Mouse (Mus musculus) testis, adult 2 months (tissue): ENCODE data around the gene Cyp46a1. TPM values are rescaled to one million over a fixed set of nuclear protein-coding genes. Genes with fewer than 3 reads are reported as not detected.

Experiments
- H3K27ac ChIP-seq: fragments of 200-500 bp; 2 replicates; pipeline ENCODE4 v1.5.1; 2012; ENCODE audit warnings: low read depth, low read length; ENCODE audit not compliant: control insufficient read depth, insufficient read depth
- H3K27me3 ChIP-seq: fragments of 200-500 bp; 2 replicates; pipeline ENCODE4 v1.6.1; 2012; ENCODE audit warnings: mild to moderate bottlenecking, low read length, moderate library complexity; ENCODE audit not compliant: control insufficient read depth, insufficient read depth
- H3K36me3 ChIP-seq: fragments of 200-500 bp; 2 replicates; pipeline ENCODE4 v1.6.1; 2012; ENCODE audit warnings: mild to moderate bottlenecking, low read length; ENCODE audit not compliant: control insufficient read depth, insufficient read depth
- H3K4me1 ChIP-seq: fragments of 200-500 bp; 2 replicates; pipeline ENCODE4 v1.6.1; 2012; ENCODE audit warnings: low read length; ENCODE audit not compliant: control insufficient read depth, insufficient read depth
- H3K4me3 ChIP-seq: fragments of 200-500 bp; 2 replicates; pipeline ENCODE4 v1.5.1; 2012; ENCODE audit warnings: low read depth, mild to moderate bottlenecking, low read length, moderate library complexity, mixed read lengths; ENCODE audit not compliant: control insufficient read depth
- CTCF ChIP-seq: fragments of 200-500 bp; IDR thresholded peaks from 2 replicates; pipeline ENCODE4 v1.5.1; 2012; ENCODE audit warnings: low read depth, mild to moderate bottlenecking, inconsistent platforms, low read length, moderate library complexity; ENCODE audit not compliant: control insufficient read depth, insufficient read depth, insufficient replicate concordance
- POLR2A ChIP-seq: fragments of 200-500 bp; IDR thresholded peaks from 2 replicates; pipeline ENCODE4 v1.6.1; 2012; ENCODE audit warnings: low read depth, mild to moderate bottlenecking, inconsistent platforms, low read length, moderate library complexity; ENCODE audit not compliant: control insufficient read depth
- polyA plus RNA-seq: library from polyadenylated mRNA; depleted of rRNA; stranded (reverse); fragments of >200 nt; gene quantifications from 2 replicates; pipeline ENCODE4 v1.2.3, GENCODE M21; 2012

Cyp46a1 gene
- polyA plus RNA-seq, 1 experiment: 19.7 TPM

- Histone ChIP-seq H3K36me3 (no peaks in the 10 kb centered on the region), H3K27ac (no peak overlapping the region), H3K27me3 (no peaks in the 10 kb centered on the region), H3K4me3 (no peak overlapping the region), H3K4me1 (no peaks in the 10 kb centered on the region)
- TF ChIP-seq POLR2A: no peak
- no peak for TF ChIP-seq CTCF
These were observed 40.5 kb downstream of the Cyp46a1 start for GRCm38 (mm10) chr12:108374689-108375088.

GRCm38 (mm10) chr12:108378379-108379133 is 44.4 kb downstream of the Cyp46a1 start:
- no peak overlapping the region for H3K4me3 ChIP-seq
- TF ChIP-seq CTCF: no peak
- TF ChIP-seq POLR2A: no peak
- no peaks in the 10 kb centered on the region for H3K4me1 ChIP-seq
- H3K27me3 ChIP-seq: no peaks in the 10 kb centered on the region
- no peaks in the 10 kb centered on the region for H3K36me3 ChIP-seq
- no peak overlapping the region for H3K27ac ChIP-seq

- Histone ChIP-seq H3K27me3 (no peaks in the 10 kb centered on the region), H3K36me3 (no peaks in the 10 kb centered on the region), H3K4me3 (no peak overlapping the region), H3K27ac (no peak overlapping the region), H3K4me1 (peaks cover 3% of the 10 kb centered on the region; the same call in 1 of the 2 replicates)
- TF ChIP-seq POLR2A: no peak
- TF ChIP-seq CTCF: no peak
These were observed 52.5 kb downstream of the Cyp46a1 start for GRCm38 (mm10) chr12:108386476-108387232.

GRCm38 (mm10) chr12:108389718-108390117 is 55.5 kb downstream of the Cyp46a1 start:
- Histone ChIP-seq H3K4me3 (no peak overlapping the region), H3K36me3 (no peaks in the 10 kb centered on the region), H3K27me3 (no peaks in the 10 kb centered on the region), H3K4me1 (peaks cover 3% of the 10 kb centered on the region; the same call in 1 of the 2 replicates), H3K27ac (no peak overlapping the region)
- TF ChIP-seq CTCF (no peak), POLR2A (no peak)

- peaks cover 3% of the 10 kb centered on the region; the same call in 1 of the 2 replicates for H3K4me1 ChIP-seq
- TF ChIP-seq CTCF: no peak
- no peak for TF ChIP-seq POLR2A
- H3K27ac ChIP-seq: no peak overlapping the region
- no peaks in the 10 kb centered on the region for H3K36me3 ChIP-seq
- H3K27me3 ChIP-seq: no peaks in the 10 kb centered on the region
- no peak overlapping the region for H3K4me3 ChIP-seq
These were observed 58.3 kb downstream of the Cyp46a1 start for GRCm38 (mm10) chr12:108392254-108393044.

- H3K27ac ChIP-seq: no peak overlapping the region
- TF ChIP-seq POLR2A: no peak
- TF ChIP-seq CTCF: no peak
- no peaks in the 10 kb centered on the region for H3K4me1 ChIP-seq
- no peak overlapping the region for H3K4me3 ChIP-seq
- no peaks in the 10 kb centered on the region for H3K27me3 ChIP-seq
- no peaks in the 10 kb centered on the region for H3K36me3 ChIP-seq
These were observed 58.9 kb downstream of the Cyp46a1 start for GRCm38 (mm10) chr12:108393082-108393481.

GRCm38 (mm10) chr12:108393637-108394036 is 59.5 kb downstream of the Cyp46a1 start:
- no peaks in the 10 kb centered on the region for H3K27me3 ChIP-seq
- H3K4me1 ChIP-seq: no peaks in the 10 kb centered on the region
- H3K4me3 ChIP-seq: no peak overlapping the region
- no peak overlapping the region for H3K27ac ChIP-seq
- TF ChIP-seq CTCF: no peak
- no peak for TF ChIP-seq POLR2A
- no peaks in the 10 kb centered on the region for H3K36me3 ChIP-seq
